Mouse (Mus musculus) neural tube, embryonic 14.5 days (tissue): Measurements from ENCODE around the gene Gm8797. TPM values are rescaled to one million over a fixed set of nuclear protein-coding genes. Genes with fewer than 3 reads are reported as not detected.
"Not testable (repeated sequence)": the region's sequence is repeated elsewhere in the genome, so short reads cannot be mapped to it uniquely, and the experiment has no call there.

ENCODE experiments used
- ATAC-seq: fragments of 200-750 bp; cut with Nextera tagmentation; 2 replicates; pipeline ENCODE4 v1.8.0; 2017; ENCODE audit warnings: low read depth, mild to moderate bottlenecking, moderate TSS enrichment, moderate library complexity
- H3K27ac ChIP-seq: fragments of 300-500 bp; sonication (generic); 2 replicates; pipeline ENCODE4 v1.5.1; 2014; ENCODE audit warnings: low read depth, mild to moderate bottlenecking, control low read depth, low read length, moderate library complexity, mixed read lengths
- H3K27me3 ChIP-seq: fragments of 300-500 bp; sonication (generic); 2 replicates; pipeline ENCODE4 v1.6.1; 2014; ENCODE audit warnings: low read length; ENCODE audit not compliant: control insufficient read depth, insufficient read depth
- H3K36me3 ChIP-seq: fragments of 300-500 bp; sonication (generic); 2 replicates; pipeline ENCODE4 v1.6.1; 2014; ENCODE audit warnings: low read length, mixed read lengths; ENCODE audit not compliant: control insufficient read depth, insufficient read depth
- H3K4me1 ChIP-seq: fragments of 300-500 bp; sonication (generic); 2 replicates; pipeline ENCODE4 v1.6.1; 2014; ENCODE audit warnings: low read length; ENCODE audit not compliant: control insufficient read depth, insufficient read depth
- H3K4me2 ChIP-seq: fragments of 300-500 bp; sonication (generic); 2 replicates; pipeline ENCODE4 v1.6.1; 2014; ENCODE audit warnings: mild to moderate bottlenecking, low read depth, low read length, control low read depth
- H3K4me3 ChIP-seq: fragments of 300-500 bp; sonication (generic); 2 replicates; pipeline ENCODE4 v1.5.1; 2014; ENCODE audit warnings: low read depth, low read length, control low read depth, mixed read lengths
- H3K9ac ChIP-seq: fragments of 300-500 bp; sonication (generic); replicated peaks from 2 replicates; pipeline ENCODE4 v1.6.1; 2014; ENCODE audit warnings: low read depth, mild to moderate bottlenecking, control low read depth, low read length, mixed read lengths
- H3K9me3 ChIP-seq: fragments of 300-500 bp; sonication (generic); 2 replicates; pipeline ENCODE4 v1.6.1; 2016; ENCODE audit warnings: low read length; ENCODE audit not compliant: control insufficient read depth
- WGBS: fragments of 180-500 bp; shearing (Covaris S2); extraction: QIAGEN DNeasy Blood & Tissue Kit; methylation state at CpG from one replicate; pipeline ENCODE4 v1.1.7; 2014; 5-methylcytosine and 5-hydroxymethylcytosine counted together
- polyA plus RNA-seq: library from polyadenylated mRNA; unstranded; fragments of >200 nt; fragmentation: Nextera tagmentation; extraction: Ambion mirVana; gene quantifications from 2 replicates; pipeline ENCODE4 v1.2.1, GENCODE M21; 2014

Gene Gm8797
- polyA plus RNA-seq, result 19.4 and 21.9 TPM in 2 replicates

DNA sequence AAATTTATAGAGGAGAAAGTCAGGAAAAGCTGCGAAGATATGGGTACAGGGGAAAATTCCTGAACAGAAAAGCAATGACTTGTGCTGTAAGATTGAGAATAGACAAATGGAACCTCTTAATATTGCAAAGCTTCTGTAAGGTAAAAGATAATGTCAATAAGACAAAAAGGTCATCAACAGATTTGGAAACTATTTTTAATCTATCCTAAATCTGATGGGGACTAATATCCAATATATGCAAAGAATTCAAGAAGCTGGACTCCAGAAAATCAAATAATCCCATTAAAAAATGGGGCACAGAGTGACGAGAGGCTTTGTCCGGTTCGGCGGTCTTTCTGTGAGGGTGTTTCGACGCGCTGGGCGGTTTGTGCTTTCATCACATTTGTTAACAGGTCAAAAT lies at the start of gene Gm8797:
Gene Gm8797, plus strand, starts transcription at position 301 of the 400 bp plus-strand sequence.
- 95% methylated on average over 9 of the region's 9 CpGs for WGBS

DNA sequence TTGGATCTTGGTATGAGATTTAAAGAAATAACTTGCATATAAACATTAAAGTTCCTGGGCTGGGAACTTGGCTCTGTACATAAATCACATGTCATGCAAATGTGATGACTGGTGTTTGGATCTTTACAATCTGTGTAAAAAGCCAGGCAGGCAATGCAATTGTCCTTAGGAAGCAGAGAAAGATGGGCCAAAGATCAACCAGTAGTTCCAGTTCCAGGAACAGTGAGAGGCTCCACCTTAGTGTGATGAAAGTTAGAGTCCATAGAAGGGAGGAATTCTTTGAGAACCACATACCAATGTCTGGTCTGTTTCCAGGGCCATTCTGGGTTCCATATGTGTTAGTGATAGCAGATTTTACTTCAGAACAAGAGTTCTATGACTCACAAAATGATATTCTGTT lies 36.1 kb upstream of the Gm8797 start:
- no peak overlapping the region for H3K4me2 ChIP-seq
- H3K9me3 ChIP-seq, result no peaks in the 10 kb centered on the region
- no peak overlapping the region for H3K9ac ChIP-seq
- no peak overlapping the region for H3K27ac ChIP-seq
- no peaks in the 10 kb centered on the region for H3K4me1 ChIP-seq
- no peak for ATAC-seq
- H3K4me3 ChIP-seq, result no peak overlapping the region
- H3K27me3 ChIP-seq, result no peaks in the 10 kb centered on the region
- H3K36me3 ChIP-seq, result no peaks in the 10 kb centered on the region

More for the DNA sequence above, at the start of gene Gm8797:
- not testable (repeated sequence) for H3K36me3 ChIP-seq, H3K27ac ChIP-seq, H3K4me3 ChIP-seq, H3K27me3 ChIP-seq, H3K4me1 ChIP-seq, H3K9me3 ChIP-seq, H3K4me2 ChIP-seq, H3K9ac ChIP-seq, ATAC-seq

DNA sequence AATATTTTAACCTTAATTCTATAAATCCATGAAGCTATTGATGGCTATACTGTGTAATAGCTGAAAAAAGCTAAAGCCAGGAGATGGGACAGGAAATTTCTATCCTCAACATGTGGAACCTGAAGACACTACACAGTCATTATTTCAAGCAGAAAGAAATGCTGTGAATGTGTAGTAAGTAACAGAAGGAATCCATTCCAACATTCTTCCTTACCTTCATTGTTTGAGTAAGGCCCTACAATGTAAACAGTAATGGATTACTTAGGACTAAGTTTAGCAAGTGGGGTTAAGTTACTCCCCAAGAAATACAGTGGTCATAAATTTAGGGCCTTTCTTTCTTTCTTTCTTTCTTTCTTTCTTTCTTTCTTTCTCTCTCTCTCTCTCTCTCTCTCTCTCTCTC lies 17.7 kb upstream of the Gm8797 start:
- Histone ChIP-seq H3K36me3 (no peaks in the 10 kb centered on the region), H3K4me2 (no peak overlapping the region), H3K9me3 (no peaks in the 10 kb centered on the region), H3K9ac (no peak overlapping the region), H3K27me3 (no peaks in the 10 kb centered on the region), H3K4me1 (no peaks in the 10 kb centered on the region), H3K4me3 (no peak overlapping the region), H3K27ac (no peak overlapping the region)
- no peak for ATAC-seq

DNA sequence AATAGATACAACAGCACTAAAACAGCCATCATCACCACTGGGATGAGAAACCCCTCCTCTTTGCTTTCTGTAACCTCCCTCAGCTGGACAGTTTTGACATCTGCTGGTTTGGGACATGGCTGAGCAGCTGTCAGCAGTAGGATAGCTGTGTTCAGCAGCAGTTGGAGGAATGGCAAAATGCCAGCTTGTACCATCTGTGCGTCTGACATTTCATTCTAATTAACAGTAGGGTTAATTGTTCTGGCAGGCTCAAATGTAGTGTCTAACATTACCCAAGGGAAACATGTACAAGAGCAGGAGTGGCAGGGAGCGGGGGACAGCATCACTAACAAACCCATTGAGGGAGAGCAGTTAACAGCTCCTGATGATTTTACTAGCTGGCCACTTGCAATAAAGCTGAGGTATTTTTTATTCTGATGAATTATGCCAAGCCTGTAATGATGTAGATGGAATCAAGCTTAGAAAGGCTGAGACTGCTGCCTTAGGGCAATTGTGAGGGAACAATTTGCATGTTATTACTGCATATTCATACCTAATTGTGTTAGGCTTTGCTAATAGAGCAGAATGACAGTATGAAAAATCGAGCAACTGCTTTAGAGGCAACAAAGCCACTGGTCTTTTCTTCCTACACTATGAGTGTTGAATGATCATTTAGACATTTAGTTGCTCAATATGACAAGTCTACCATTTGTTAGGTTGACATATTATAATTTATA lies 4.3 kb downstream of the Gm8797 start:
- Histone ChIP-seq H3K4me2 (no peak overlapping the region), H3K27ac (no peak overlapping the region), H3K4me3 (no peak overlapping the region), H3K4me1 (0 out of 2 replicates have a peak, but pooled peaks cover 9% of the 10 kb centered on the region), H3K27me3 (no peaks in the 10 kb centered on the region), H3K9ac (no peak overlapping the region), H3K9me3 (no peaks in the 10 kb centered on the region), H3K36me3 (no peaks in the 10 kb centered on the region)
- peak; percentile 99 for ATAC-seq
- WGBS, result 12% methylated on average over 3 of the region's 3 CpGs

DNA sequence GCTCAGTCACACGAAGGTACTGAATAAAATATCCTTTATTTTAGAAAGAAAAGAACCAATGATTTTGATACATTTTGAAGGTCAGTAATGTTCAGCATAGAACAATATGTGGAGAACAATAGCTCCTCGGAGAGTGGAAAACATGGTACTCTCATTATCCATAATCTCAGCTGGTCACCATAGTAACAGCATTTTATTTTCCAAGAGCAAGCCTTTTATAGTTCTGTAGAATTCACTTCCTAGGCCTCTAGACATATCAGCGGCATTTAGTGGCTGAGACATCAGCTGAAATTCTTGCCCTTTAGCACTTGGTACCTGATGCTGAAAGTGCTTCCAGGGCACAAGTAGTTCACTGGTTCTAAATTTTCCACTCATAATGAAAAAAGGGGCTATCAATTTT lies 15.7 kb downstream of the Gm8797 start:
- ATAC-seq, result peak; percentile 46; the same call in 1 of the 2 replicates
- Histone ChIP-seq H3K4me2 (no peak overlapping the region), H3K27me3 (no peaks in the 10 kb centered on the region), H3K9ac (no peak overlapping the region), H3K4me3 (no peak overlapping the region), H3K27ac (no peak overlapping the region), H3K36me3 (no peaks in the 10 kb centered on the region), H3K9me3 (no peaks in the 10 kb centered on the region), H3K4me1 (no peaks in the 10 kb centered on the region)
- WGBS, result 44% methylated on average over 3 of the region's 3 CpGs

DNA sequence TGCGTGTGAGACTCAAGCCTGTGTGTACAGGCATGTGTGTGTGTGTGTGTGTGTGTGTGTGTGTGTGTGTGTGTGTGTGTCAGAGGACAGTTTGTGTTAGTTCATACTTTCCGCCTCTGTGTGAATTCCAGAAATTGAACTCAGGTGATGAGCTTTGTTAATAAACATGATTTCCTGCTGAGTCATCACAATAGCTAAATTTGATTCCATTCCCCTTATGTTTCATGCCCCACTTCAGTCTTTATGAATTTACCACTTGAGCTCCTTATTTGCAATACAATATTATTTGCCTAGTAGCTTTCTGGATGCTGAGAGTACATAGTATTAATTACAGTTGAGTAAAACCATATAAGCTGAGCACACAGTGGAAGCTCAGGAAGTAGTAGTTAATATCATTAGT lies 26.3 kb downstream of the Gm8797 start:
- ATAC-seq, result no peak
- H3K27me3 ChIP-seq, result no peaks in the 10 kb centered on the region
- no peaks in the 10 kb centered on the region for H3K9me3 ChIP-seq
- no peak overlapping the region for H3K4me2 ChIP-seq
- H3K27ac ChIP-seq, result no peak overlapping the region
- no peak overlapping the region for H3K4me3 ChIP-seq
- 83% methylated on average over 2 of the region's 2 CpGs for WGBS
- no peaks in the 10 kb centered on the region for H3K36me3 ChIP-seq
- H3K9ac ChIP-seq, result no peak overlapping the region
- no peaks in the 10 kb centered on the region for H3K4me1 ChIP-seq
